Mouse (Mus musculus) E14TG2a.4 (cell line): ENCODE data around the gene Etl4.

ENCODE experiments used
- H3K27me3 ChIP-seq: 2 replicates; pipeline ENCODE4 v1.6.1; 2014; ENCODE audit warnings: low read length, control low read depth; ENCODE audit not compliant: insufficient read depth
- H3K36me3 ChIP-seq: 2 replicates; pipeline ENCODE4 v1.6.1; 2014; ENCODE audit warnings: low read length, control low read depth; ENCODE audit not compliant: insufficient read depth
- H3K4me1 ChIP-seq: replicated peaks from 2 replicates; pipeline ENCODE4 v1.6.1; 2014; ENCODE audit warnings: low read depth, low read length, control low read depth
- H3K4me3 ChIP-seq: replicated peaks from 2 replicates; pipeline ENCODE4 v1.5.1; 2014; ENCODE audit warnings: mild to moderate bottlenecking, low read length
- H3K9me3 ChIP-seq: 2 replicates; pipeline ENCODE4 v1.6.1; 2014; ENCODE audit warnings: low read length, control low read depth
- CTCF ChIP-seq: conservative IDR thresholded peaks from 2 replicates; pipeline ENCODE4 v1.5.1; 2014; ENCODE audit warnings: low read length
- NANOG ChIP-seq: IDR thresholded peaks from 2 replicates; pipeline ENCODE4 v1.6.1; 2014; ENCODE audit warnings: borderline replicate concordance, low read length, mixed read lengths
- POU5F1 ChIP-seq: IDR thresholded peaks from 2 replicates; pipeline ENCODE4 v1.6.1; 2014; ENCODE audit warnings: low read length, borderline replicate concordance

Gene Etl4

DNA sequence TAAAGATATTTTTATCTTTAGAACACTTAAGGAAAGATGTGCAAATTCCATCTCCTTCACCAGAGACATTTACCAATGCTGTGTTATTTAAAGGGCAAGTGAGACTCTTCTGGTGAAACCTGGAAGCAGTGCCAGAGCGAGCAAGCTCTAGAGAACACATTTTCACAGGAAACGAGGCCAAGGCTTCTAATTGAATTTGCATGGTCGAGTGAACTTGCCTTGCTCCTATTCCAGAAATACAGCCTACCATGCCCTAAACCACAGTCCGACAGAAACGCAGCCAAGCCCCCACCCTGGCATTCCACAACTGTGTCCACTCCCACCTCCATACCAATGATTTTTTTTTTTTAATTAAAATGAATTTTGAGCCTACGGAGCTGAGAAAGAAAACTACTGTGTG, 510.4 kb downstream of the Etl4 start:
- Histone ChIP-seq H3K27me3 (no peaks in the 10 kb centered on the region), H3K9me3 (no peaks in the 10 kb centered on the region), H3K4me1 (peaks cover 12% of the 10 kb centered on the region; the same call in 1 of the 2 replicates), H3K36me3 (no peaks in the 10 kb centered on the region), H3K4me3 (no peak overlapping the region)
- TF ChIP-seq CTCF (no peak), POU5F1 (no peak), NANOG (no peak)

DNA sequence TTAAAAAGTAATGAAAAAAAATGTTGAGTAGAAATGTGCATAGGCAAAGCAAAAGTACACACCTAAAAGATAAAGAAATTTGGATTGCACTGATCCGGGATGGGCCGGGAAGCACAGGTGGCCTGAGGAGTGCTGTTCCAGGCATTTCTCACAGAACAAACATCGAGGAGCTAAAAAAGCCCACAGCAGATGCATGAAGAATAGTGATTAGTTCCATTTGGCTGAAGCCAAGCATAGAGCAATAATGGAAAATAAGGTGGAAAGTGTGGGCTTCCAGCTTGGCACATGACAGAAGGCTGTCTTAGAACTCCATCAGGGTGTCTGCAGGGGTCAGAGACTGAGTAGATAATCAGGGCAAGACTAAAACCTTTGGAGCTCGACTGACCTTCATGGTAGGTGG, 512.7 kb downstream of the Etl4 start:
- Histone ChIP-seq H3K36me3 (no peaks in the 10 kb centered on the region), H3K4me3 (no peak overlapping the region), H3K9me3 (no peaks in the 10 kb centered on the region), H3K27me3 (no peaks in the 10 kb centered on the region), H3K4me1 (peaks cover 6% of the 10 kb centered on the region; the same call in 1 of the 2 replicates)
- no peak for TF ChIP-seq CTCF
- no peak for TF ChIP-seq NANOG
- TF ChIP-seq POU5F1 = no peak

DNA sequence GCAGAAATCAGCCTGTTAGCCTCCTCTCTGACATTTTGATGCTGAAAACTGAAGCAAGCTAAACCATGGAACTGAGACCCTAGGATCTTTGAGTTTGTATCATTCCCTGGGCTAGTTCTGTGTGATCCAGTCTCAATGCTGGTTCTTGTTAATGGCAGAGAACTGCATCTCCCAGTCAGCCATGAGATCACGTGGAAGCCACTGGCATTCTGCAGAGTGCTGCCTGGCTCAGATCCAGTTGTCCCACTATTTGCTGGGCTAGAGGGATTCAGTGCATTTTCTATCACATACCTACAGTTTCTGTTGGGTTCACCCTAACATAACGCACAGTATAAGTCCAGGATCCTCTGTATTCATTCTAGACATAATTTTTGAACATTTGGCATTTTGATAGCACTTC, 524.1 kb downstream of the Etl4 start:
- TF ChIP-seq NANOG = no peak
- no peak for TF ChIP-seq CTCF
- no peak for TF ChIP-seq POU5F1
- H3K36me3 ChIP-seq = no peaks in the 10 kb centered on the region
- H3K27me3 ChIP-seq = no peaks in the 10 kb centered on the region
- H3K9me3 ChIP-seq = peaks cover 6% of the 10 kb centered on the region; the same call in 1 of the 2 replicates
- H3K4me3 ChIP-seq = no peak overlapping the region
- no peaks in the 10 kb centered on the region for H3K4me1 ChIP-seq

DNA sequence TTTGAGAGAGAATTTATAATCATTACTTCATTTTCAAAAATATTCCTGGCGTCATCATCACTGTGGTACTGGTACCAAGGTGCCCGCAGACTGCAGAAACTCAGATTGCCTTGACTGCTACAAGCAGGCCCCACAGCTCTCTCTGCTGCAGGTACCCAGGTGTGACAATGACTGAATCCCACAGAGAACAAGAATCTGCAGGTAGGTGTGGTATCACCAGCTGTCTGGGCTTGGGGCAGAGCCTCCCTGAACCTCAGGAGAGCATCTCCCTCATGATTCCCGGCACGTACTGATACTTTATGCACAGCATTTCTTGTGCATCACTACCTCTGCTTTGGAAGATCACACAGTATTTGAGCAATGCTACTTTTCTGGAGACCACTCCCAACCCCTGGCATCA, 526.0 kb downstream of the Etl4 start:
- Histone ChIP-seq H3K4me1 (peaks cover 5% of the 10 kb centered on the region), H3K4me3 (no peak overlapping the region), H3K9me3 (peaks cover 6% of the 10 kb centered on the region; the same call in 1 of the 2 replicates), H3K36me3 (no peaks in the 10 kb centered on the region), H3K27me3 (no peaks in the 10 kb centered on the region)
- TF ChIP-seq POU5F1 = no peak
- no peak for TF ChIP-seq CTCF
- TF ChIP-seq NANOG = no peak

DNA sequence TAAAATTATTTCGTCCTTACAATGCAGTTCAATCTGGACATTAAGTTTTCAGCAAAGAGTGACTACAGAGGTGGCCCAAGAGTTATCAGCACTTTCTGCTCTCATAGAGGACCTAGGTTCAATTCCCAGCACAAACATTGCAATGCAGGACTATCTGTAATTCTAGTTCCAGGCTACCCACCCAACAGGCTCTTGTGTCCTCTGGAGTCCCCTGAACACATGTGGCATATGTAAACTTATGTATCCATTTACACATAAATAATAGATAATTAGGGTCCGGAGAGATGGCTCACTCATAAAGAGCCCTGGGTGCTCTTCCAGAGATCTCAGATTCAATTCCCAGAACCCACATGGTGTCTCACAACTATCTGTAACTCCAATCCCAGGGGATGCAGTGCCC, 533.2 kb downstream of the Etl4 start:
- Histone ChIP-seq H3K9me3 (no peaks in the 10 kb centered on the region), H3K27me3 (no peaks in the 10 kb centered on the region)
- TF ChIP-seq POU5F1 = no peak
- TF ChIP-seq NANOG = no peak

DNA sequence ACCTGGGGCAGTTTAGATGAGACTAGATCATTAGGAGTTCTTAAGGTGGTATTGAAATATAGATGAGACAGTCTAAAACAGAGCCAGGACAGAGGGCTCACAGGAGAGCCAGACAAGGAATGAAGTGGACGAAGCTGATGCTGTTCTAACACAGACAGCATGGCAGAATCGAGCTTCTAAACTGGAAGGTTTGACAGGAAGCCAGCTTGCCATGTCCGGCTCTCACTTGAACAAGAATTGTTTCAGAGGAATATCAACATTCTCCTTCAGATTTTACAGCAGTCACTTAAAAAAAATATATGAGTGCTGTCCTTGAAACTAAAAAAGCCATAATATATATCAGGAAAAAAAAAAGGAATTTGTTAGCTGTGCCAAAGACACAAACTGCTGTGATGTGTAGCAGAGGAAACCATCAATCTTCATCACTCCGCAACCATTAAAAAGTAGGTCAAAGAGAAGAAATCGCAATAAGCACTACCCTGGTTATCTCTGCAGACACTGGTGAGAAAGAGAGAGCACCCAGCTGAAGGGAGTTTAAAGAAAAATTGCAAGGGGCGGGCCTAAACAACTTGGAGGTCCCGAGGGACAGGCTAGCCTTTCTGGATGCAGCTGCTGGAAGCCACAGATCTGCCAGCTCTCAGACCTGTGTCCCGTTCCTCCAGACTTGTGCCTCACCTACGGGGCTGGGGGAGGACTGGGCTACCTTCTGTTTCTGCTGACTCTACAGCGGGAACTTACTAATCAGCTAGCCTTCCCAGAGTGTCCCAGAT, 534.3 kb downstream of the Etl4 start:
- no peak overlapping the region for H3K4me3 ChIP-seq
- H3K27me3 ChIP-seq = no peaks in the 10 kb centered on the region
- H3K4me1 ChIP-seq = peaks cover 59% of the 10 kb centered on the region
- H3K9me3 ChIP-seq = no peaks in the 10 kb centered on the region
- H3K36me3 ChIP-seq = no peaks in the 10 kb centered on the region
- TF ChIP-seq NANOG (no peak), CTCF (no peak), POU5F1 (no peak)

More for the DNA sequence above, 533.2 kb downstream of the Etl4 start:
- Histone ChIP-seq H3K4me1 (peaks cover 49% of the 10 kb centered on the region), H3K4me3 (no peak overlapping the region), H3K36me3 (no peaks in the 10 kb centered on the region)

DNA sequence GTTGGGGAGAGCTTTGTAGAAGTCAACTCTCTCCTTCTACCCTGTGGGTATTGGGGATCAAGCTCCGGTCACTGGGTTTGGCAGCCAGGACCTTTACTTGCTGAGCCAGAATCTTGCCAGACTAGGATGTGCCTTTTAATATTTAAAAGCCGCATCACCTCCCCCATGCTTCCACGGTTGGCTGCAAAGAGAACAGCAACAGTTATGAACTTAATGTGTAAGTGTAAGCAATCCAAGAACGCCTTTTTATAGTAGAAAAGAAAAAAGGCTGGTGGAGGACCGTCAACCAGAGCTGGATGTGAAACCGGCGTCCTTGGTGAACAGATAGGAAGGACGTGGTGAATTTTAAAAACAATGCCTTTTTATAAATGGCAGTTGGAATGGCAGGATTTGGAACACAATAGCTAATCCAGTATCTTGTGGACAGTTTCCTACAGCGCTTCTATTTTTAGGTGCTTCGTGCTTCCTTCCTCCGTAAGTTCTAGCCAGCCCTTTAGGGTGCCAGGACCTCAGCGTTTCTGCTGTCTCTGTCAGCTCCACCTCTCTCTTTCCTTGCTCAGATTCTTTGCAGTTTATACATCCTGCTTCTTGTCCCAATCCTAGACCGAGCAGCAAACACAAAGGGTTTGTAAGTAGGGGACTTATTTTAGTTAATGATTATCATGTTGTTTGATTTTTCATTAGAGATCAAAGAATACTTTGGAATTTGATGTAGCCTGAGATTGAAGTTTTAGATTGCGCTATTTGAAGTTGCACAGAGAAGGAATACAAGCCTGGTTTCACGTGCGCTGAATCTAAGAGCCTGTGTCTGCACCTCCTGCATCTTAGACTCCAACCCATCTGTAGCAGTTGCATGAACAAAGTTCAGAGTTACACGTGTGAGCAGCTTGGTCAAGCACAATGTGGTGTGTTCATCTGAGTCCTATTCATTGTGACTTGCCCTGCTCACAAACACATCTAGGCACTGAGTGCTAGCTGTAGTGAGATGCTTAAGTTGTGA, 535.9 kb downstream of the Etl4 start:
- peak overlapping the region; percentile 39 for H3K4me3 ChIP-seq
- H3K36me3 ChIP-seq = no peaks in the 10 kb centered on the region
- no peaks in the 10 kb centered on the region for H3K27me3 ChIP-seq
- H3K9me3 ChIP-seq = no peaks in the 10 kb centered on the region
- TF ChIP-seq CTCF = no peak
- TF ChIP-seq NANOG = no peak
- TF ChIP-seq POU5F1 = no peak
- H3K4me1 ChIP-seq = peaks cover 64% of the 10 kb centered on the region

DNA sequence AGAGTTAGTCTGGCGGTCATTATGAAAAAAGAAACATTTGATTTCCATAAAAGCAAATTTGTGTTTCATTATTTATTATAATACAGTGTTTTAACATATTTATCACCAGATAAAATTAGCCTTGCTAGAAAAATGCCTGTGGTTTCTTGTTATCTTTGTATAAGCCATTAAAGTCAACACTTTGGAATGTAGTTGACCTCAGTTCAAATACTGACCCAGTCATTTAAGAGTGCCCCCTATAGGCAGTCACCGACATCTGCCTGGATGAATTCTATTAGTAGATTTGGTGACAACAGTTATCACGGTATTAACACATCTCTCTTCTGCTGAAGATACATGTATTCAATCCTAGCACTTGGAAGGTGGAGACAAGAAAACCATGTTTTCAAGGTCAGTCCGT, 536.6 kb downstream of the Etl4 start:
- peaks cover 69% of the 10 kb centered on the region for H3K4me1 ChIP-seq
- no peaks in the 10 kb centered on the region for H3K9me3 ChIP-seq
- no peak for TF ChIP-seq NANOG
- TF ChIP-seq CTCF = peak; percentile 61
- no peaks in the 10 kb centered on the region for H3K36me3 ChIP-seq
- H3K27me3 ChIP-seq = no peaks in the 10 kb centered on the region
- H3K4me3 ChIP-seq = 0 out of 2 replicates have a peak overlapping the region, but pooled peaks have one; percentile 39
